10 mouse cellular contexts compared by ENCODE assay signal in genomic region chr19:56176059-56176458, GRCm38 (mm10).
A peak's percentile ranks its signal among the peaks of the same experiment; 100 is the strongest.
DNase-seq lines count a peak whose midpoint lies in the region.
"Had no signal": no experiment of that assay in that cellular context is flagged by ENCODE, and none has a peak within 500 bp of the region (broad histone marks: within the 10 kb centered on the region; RNA-seq: fewer than 3 reads in every experiment).

No protein-coding gene starts in this region.

- intact Hi-C loops in gastrocnemius, postnatal 36 days (cut with DNase I) = no loop called here
- intact Hi-C loops in heart, postnatal 25 days (cut with DNase I) = no loop called here

- peak; percentile 42 for DNase-seq in gastrocnemius, adult 8-10 months (ENCODE audit: low spot score in 2 of 2)
- no peak for DNase-seq in gastrocnemius, postnatal 36 days
- DNase-seq in urinary bladder, postnatal 14 days (ENCODE audit: low spot score) = peak; percentile 31
- no peak for DNase-seq in urinary bladder, adult 2 months (ENCODE audit: low spot score)
- peak; percentile 37 for DNase-seq in heart, postnatal 25 days (ENCODE audit: low spot score)
- DNase-seq in skeletal muscle tissue, adult 2 months (ENCODE audit: low read depth, low spot score) = peak; percentile 84
- no peak for DNase-seq in spleen, postnatal 4 days (ENCODE audit: low spot score in 2 of 2)
- DNase-seq in testis, postnatal 10 days (ENCODE audit: low spot score) = no peak
- DNase-seq: cerebellum, adult 2 months; retina, postnatal 1 day had no signal

Comparison
In these comparisons a context has a peak if more than half of its experiments do, and no peak if none do; other contexts are left out.
1. DNase-seq: peak in gastrocnemius, adult 8-10 months (2 of 2), urinary bladder, postnatal 14 days (single experiment), heart, postnatal 25 days (single experiment) and skeletal muscle tissue, adult 2 months (single experiment); none in gastrocnemius, postnatal 36 days (0 of 2), urinary bladder, adult 2 months (single experiment), spleen, postnatal 4 days (0 of 2) and testis, postnatal 10 days (single experiment).